Mouse (Mus musculus) heart, postnatal 0 days (tissue): ENCODE measurements around the gene Phf21a. TPM values are rescaled to one million over a fixed set of nuclear protein-coding genes. Genes with fewer than 3 reads are reported as not detected.

Source experiments
- ATAC-seq: fragments of 200-750 bp; cut with Nextera tagmentation; 2 replicates; pipeline ENCODE4 v1.8.0; 2017; ENCODE audit warnings: low read depth, moderate number of reproducible peaks, moderate library complexity; ENCODE audit not compliant: insufficient read depth
- DNase-seq: peaks from one replicate; pipeline ENCODE4 v3.0.0-alpha.2; 2016; ENCODE audit warnings: low spot score
- H3K27ac ChIP-seq: fragments of 300-500 bp; sonication (generic); 2 replicates; pipeline ENCODE4 v1.5.1; 2014; ENCODE audit warnings: low read depth, mild to moderate bottlenecking
- H3K27me3 ChIP-seq: fragments of 300-500 bp; sonication (generic); 2 replicates; pipeline ENCODE4 v1.6.1; 2014; ENCODE audit warnings: low read length, mixed read lengths; ENCODE audit not compliant: control insufficient read depth, insufficient read depth
- H3K36me3 ChIP-seq: fragments of 300-500 bp; sonication (generic); replicated peaks from 2 replicates; pipeline ENCODE4 v1.6.1; 2014; ENCODE audit warnings: low read length, mixed read lengths; ENCODE audit not compliant: control insufficient read depth, insufficient read depth
- H3K4me1 ChIP-seq: fragments of 300-500 bp; sonication (generic); 2 replicates; pipeline ENCODE4 v1.6.1; 2014; ENCODE audit warnings: antibody characterized with exemption; ENCODE audit not compliant: control insufficient read depth, insufficient read depth
- H3K4me2 ChIP-seq: fragments of 300-500 bp; sonication (generic); 2 replicates; pipeline ENCODE4 v1.6.1; 2014; ENCODE audit warnings: low read depth, mild to moderate bottlenecking, low read length, moderate library complexity
- H3K4me3 ChIP-seq: fragments of 300-500 bp; sonication (generic); 2 replicates; pipeline ENCODE4 v1.5.1; 2014; ENCODE audit warnings: low read depth, low read length
- H3K9ac ChIP-seq: fragments of 300-500 bp; sonication (generic); replicated peaks from 2 replicates; pipeline ENCODE4 v1.6.1; 2014; ENCODE audit warnings: low read depth, low read length, mixed read lengths
- H3K9me3 ChIP-seq: fragments of 300-500 bp; sonication (generic); replicated peaks from 2 replicates; pipeline ENCODE4 v1.6.1; 2016; ENCODE audit warnings: low read length; ENCODE audit not compliant: control insufficient read depth
- CTCF ChIP-seq: IDR thresholded peaks from 2 replicates; pipeline ENCODE4 v1.5.1; 2016; ENCODE audit warnings: antibody characterized with exemption, control low read depth, low read depth
- EP300 ChIP-seq: IDR thresholded peaks from 2 replicates; pipeline ENCODE4 v1.6.1; 2016; ENCODE audit warnings: antibody characterized with exemption, low read depth
- WGBS: fragments of 180-500 bp; shearing (Covaris S2); extraction: QIAGEN DNeasy Blood & Tissue Kit; methylation state at CpG from one replicate; pipeline ENCODE4 v1.1.7; 2014; 5-methylcytosine and 5-hydroxymethylcytosine counted together
- polyA plus RNA-seq: library from polyadenylated mRNA; unstranded; fragments of >200 nt; fragmentation: Nextera tagmentation; extraction: Ambion mirVana; gene quantifications from 2 replicates; pipeline ENCODE4 v1.2.1, GENCODE M21; 2015
- total RNA-seq: library from RNA; depleted of rRNA; stranded (reverse); fragments of >200 nt; gene quantifications from 2 replicates; pipeline ENCODE4 v1.2.3, GENCODE M21; 2014; ENCODE audit warnings: low replicate concordance

The Phf21a gene
- total and polyA plus RNA-seq, 2 experiments from 2014 or later: 9.9 to 41.0 TPM

GRCm38 (mm10) chr2:92182146-92182756 lies 89.3 kb downstream of the Phf21a start:
- Histone ChIP-seq H3K36me3 (no peaks in the 10 kb centered on the region), H3K27me3 (no peaks in the 10 kb centered on the region), H3K27ac (peak overlapping the region; percentile 99), H3K4me2 (peak overlapping the region; percentile 92), H3K4me3 (peak overlapping the region; percentile 87), H3K9ac (peak overlapping the region; percentile 90), H3K9me3 (no peaks in the 10 kb centered on the region), H3K4me1 (peaks cover 12% of the 10 kb centered on the region; the same call in 1 of the 2 replicates)
- WGBS: 9% methylated on average over 11 of the region's 11 CpGs
- ATAC-seq (no peak), DNase-seq (no peak)
- no peak for TF ChIP-seq EP300
- no peak for TF ChIP-seq CTCF

- ATAC-seq: peak; percentile 67
Measured at GRCm38 (mm10) chr2:92182981-92183501, 90.1 kb downstream of the Phf21a start.

DNA sequence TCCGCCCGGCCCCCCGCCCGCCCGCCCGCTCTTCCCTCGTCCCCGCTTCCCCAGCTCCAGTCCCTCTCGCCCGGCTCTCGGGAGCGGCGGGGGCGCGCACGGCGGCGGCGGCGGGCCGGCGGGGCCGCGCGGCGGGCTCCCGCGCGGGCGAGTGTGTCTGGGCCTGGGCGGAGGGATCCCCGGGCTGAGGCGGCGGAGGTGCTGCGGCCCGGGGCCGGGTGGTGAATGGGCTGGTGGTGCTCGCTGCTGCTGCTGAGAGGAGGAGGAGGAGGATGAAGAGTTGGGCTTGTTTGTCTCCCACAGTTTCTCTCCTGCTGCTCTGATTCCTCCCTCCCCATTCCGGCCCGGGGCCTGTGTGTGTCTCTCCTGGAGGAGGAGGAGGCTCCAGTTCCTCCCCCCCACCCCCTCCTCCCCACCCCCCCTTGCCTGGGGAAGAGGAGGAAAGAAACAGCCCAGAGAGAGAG lies 90.7 kb downstream of the Phf21a start:
- Histone ChIP-seq H3K4me3 (peak overlapping the region; percentile 87), H3K27me3 (no peaks in the 10 kb centered on the region), H3K27ac (peak overlapping the region; percentile 99), H3K9me3 (no peaks in the 10 kb centered on the region), H3K4me2 (peak overlapping the region; percentile 92), H3K4me1 (peaks cover 15% of the 10 kb centered on the region; the same call in 1 of the 2 replicates), H3K9ac (peak overlapping the region; percentile 90), H3K36me3 (no peaks in the 10 kb centered on the region)
- WGBS: 0% methylated on average over 11 of the region's 40 CpGs
- peak; percentile 73 for DNase-seq
- ATAC-seq: peak; percentile 82
- TF ChIP-seq CTCF (no peak), EP300 (no peak)

More at GRCm38 (mm10) chr2:92182981-92183501, 90.1 kb downstream of the Phf21a start:
- no peaks in the 10 kb centered on the region for H3K36me3 ChIP-seq
- H3K27me3 ChIP-seq: no peaks in the 10 kb centered on the region
- H3K4me3 ChIP-seq: peak overlapping the region; percentile 87
- peaks cover 15% of the 10 kb centered on the region; the same call in 1 of the 2 replicates for H3K4me1 ChIP-seq
- H3K4me2 ChIP-seq: peak overlapping the region; percentile 92
- H3K9me3 ChIP-seq: no peaks in the 10 kb centered on the region
- H3K27ac ChIP-seq: peak overlapping the region; percentile 99
- under 1% methylated on average over 39 of the region's 41 CpGs for WGBS
- peak; percentile 92 for DNase-seq
- TF ChIP-seq EP300 (no peak), CTCF (no peak)
- H3K9ac ChIP-seq: peak overlapping the region; percentile 90

GRCm38 (mm10) chr2:92184077-92184921 lies 91.4 kb downstream of the Phf21a start:
- DNase-seq: peak; percentile 74
- under 1% methylated on average over 14 of the region's 19 CpGs for WGBS

GRCm38 (mm10) chr2:92185062-92185765 lies 92.3 kb downstream of the Phf21a start:
- Histone ChIP-seq H3K36me3 (no peaks in the 10 kb centered on the region), H3K27me3 (no peaks in the 10 kb centered on the region), H3K4me3 (peak overlapping the region; percentile 87), H3K4me2 (peak overlapping the region; percentile 92), H3K27ac (peak overlapping the region; percentile 99), H3K4me1 (peaks cover 15% of the 10 kb centered on the region; the same call in 1 of the 2 replicates), H3K9ac (peak overlapping the region; percentile 90), H3K9me3 (no peaks in the 10 kb centered on the region)
- ATAC-seq (peak; percentile 36), DNase-seq (peak; percentile 47)
- WGBS: under 1% methylated on average over 46 of the region's 47 CpGs
- TF ChIP-seq EP300: no peak
- TF ChIP-seq CTCF: no peak

More at GRCm38 (mm10) chr2:92184077-92184921, 91.4 kb downstream of the Phf21a start:
- Histone ChIP-seq H3K27ac (peak overlapping the region; percentile 99), H3K36me3 (no peaks in the 10 kb centered on the region), H3K27me3 (no peaks in the 10 kb centered on the region), H3K4me2 (peak overlapping the region; percentile 92), H3K9ac (peak overlapping the region; percentile 90), H3K9me3 (no peaks in the 10 kb centered on the region), H3K4me3 (peak overlapping the region; percentile 87), H3K4me1 (peaks cover 15% of the 10 kb centered on the region; the same call in 1 of the 2 replicates)
- peak; percentile 34 for ATAC-seq
- TF ChIP-seq CTCF: no peak
- no peak for TF ChIP-seq EP300
